8 mouse cellular contexts compared by ENCODE assay signal in genomic region chr13:83733991-83734610, GRCm38 (mm10).
DNase-seq lines count a peak whose midpoint lies in the region; ATAC-seq and TF ChIP-seq lines count a peak whose summit lies in the region.

No protein-coding gene starts in this region.

- 7% methylated on average over 1 of the region's 1 CpGs for WGBS in heart, embryonic 16.5 days
- 0% methylated on average over 1 of the region's 1 CpGs for WGBS in forebrain, postnatal 0 days
- WGBS in midbrain, embryonic 14.5 days, result 0% methylated on average over 1 of the region's 1 CpGs

- peaks cover 52% of the 10 kb centered on the region for H3K27me3 ChIP-seq in heart, embryonic 16.5 days (ENCODE audit: control insufficient read depth, insufficient read depth, low read length)
- H3K27me3 ChIP-seq in forebrain, postnatal 0 days (ENCODE audit: insufficient read depth, low read length), result no peaks in the 10 kb centered on the region
- no peaks in the 10 kb centered on the region for H3K27me3 ChIP-seq in midbrain, embryonic 14.5 days (ENCODE audit: control insufficient read depth, insufficient read depth, low read length)

- DNase-seq in heart, adult 18-20 months, result no peak
- DNase-seq in brain, embryonic 14.5 days (ENCODE audit: low read depth), result peak; percentile 89
- DNase-seq in forebrain, postnatal 0 days, result no peak
- peak; percentile 78 for DNase-seq in midbrain, embryonic 14.5 days
- DNase-seq in spleen, postnatal 14 days (ENCODE audit: low spot score in 2 of 2), result no peak
- no peak for DNase-seq in urinary bladder, postnatal 10 days (ENCODE audit: low spot score)
- no peak for DNase-seq in layer of hippocampus, postnatal 14 days (ENCODE audit: low spot score in 2 of 2)

- H3K4me1 ChIP-seq in heart, embryonic 16.5 days (ENCODE audit: control insufficient read depth, insufficient read depth, low read length), result peaks cover 14% of the 10 kb centered on the region
- no peaks in the 10 kb centered on the region for H3K4me1 ChIP-seq in forebrain, postnatal 0 days (ENCODE audit: insufficient read depth)
- H3K4me1 ChIP-seq in midbrain, embryonic 14.5 days (ENCODE audit: control insufficient read depth, insufficient read depth, low read length), result no peaks in the 10 kb centered on the region

- peak overlapping the region; percentile 52 for H3K4me2 ChIP-seq in heart, embryonic 16.5 days (ENCODE audit: low read depth, low read length)
- H3K4me2 ChIP-seq in forebrain, postnatal 0 days (ENCODE audit: low read depth), result peak overlapping the region; percentile 71
- peak overlapping the region; percentile 86 for H3K4me2 ChIP-seq in midbrain, embryonic 14.5 days (ENCODE audit: low read length)

- no peaks in the 10 kb centered on the region for H3K36me3 ChIP-seq in heart, embryonic 16.5 days (ENCODE audit: control insufficient read depth, insufficient read depth)
- H3K36me3 ChIP-seq in forebrain, postnatal 0 days (ENCODE audit: insufficient read depth), result peaks cover 22% of the 10 kb centered on the region
- H3K36me3 ChIP-seq in midbrain, embryonic 14.5 days (ENCODE audit: control insufficient read depth, insufficient read depth, low read length), result peaks cover 47% of the 10 kb centered on the region

- H3K9me3 ChIP-seq in heart, embryonic 16.5 days (replicated peaks; ENCODE audit: control insufficient read depth, low read length), result no peaks in the 10 kb centered on the region
- H3K9me3 ChIP-seq in forebrain, postnatal 0 days (ENCODE audit: low read length), result no peaks in the 10 kb centered on the region
- no peaks in the 10 kb centered on the region for H3K9me3 ChIP-seq in midbrain, embryonic 14.5 days (ENCODE audit: control insufficient read depth, low read length)

- peak overlapping the region; percentile 40 for H3K4me3 ChIP-seq in heart, embryonic 16.5 days (ENCODE audit: low read length)
- peak overlapping the region; percentile 67 for H3K4me3 ChIP-seq in forebrain, postnatal 0 days (ENCODE audit: low read depth, low read length)
- peak overlapping the region; percentile 86 for H3K4me3 ChIP-seq in midbrain, embryonic 14.5 days (replicated peaks; ENCODE audit: low read depth, low read length)

- ATAC-seq in heart, embryonic 16.5 days (replicated peaks; ENCODE audit: extremely low read depth, insufficient read depth, low FRiP score), result no peak
- ATAC-seq in forebrain, postnatal 0 days, result no peak
- no peak for ATAC-seq in midbrain, embryonic 14.5 days (ENCODE audit: low FRiP score, low TSS enrichment)

- no peak overlapping the region for H3K9ac ChIP-seq in heart, embryonic 16.5 days (ENCODE audit: low read length)
- peak overlapping the region; percentile 100 for H3K9ac ChIP-seq in forebrain, postnatal 0 days
- H3K9ac ChIP-seq in midbrain, embryonic 14.5 days (replicated peaks; ENCODE audit: low read length), result peak overlapping the region; percentile 100

- H3K27ac ChIP-seq in heart, embryonic 16.5 days (ENCODE audit: low read length), result no peak overlapping the region
- peak overlapping the region; percentile 100 for H3K27ac ChIP-seq in forebrain, postnatal 0 days (ENCODE audit: low read depth, low read length)
- H3K27ac ChIP-seq in midbrain, embryonic 14.5 days (replicated peaks; ENCODE audit: low read depth, low read length), result peak overlapping the region; percentile 100

- no peak for TF ChIP-seq CTCF in brain, embryonic 14.5 days (IDR thresholded peaks at IDR 0.05; ENCODE audit: borderline replicate concordance, extremely low read depth, insufficient read depth, insufficient read length)
- TF ChIP-seq CTCF in forebrain, postnatal 0 days (IDR thresholded peaks at IDR 0.05; ENCODE audit: low read depth), result no peak

- TF ChIP-seq POLR2A in brain, embryonic 14.5 days (IDR thresholded peaks at IDR 0.05; ENCODE audit: borderline replicate concordance, extremely low read depth, insufficient read depth, insufficient read length, poor library complexity, severe bottlenecking), result no peak

Comparison
In these comparisons a context has a peak if more than half of its experiments do, and no peak if none do; other contexts are left out.
1. DNase-seq: peak in brain, embryonic 14.5 days (single experiment) and midbrain, embryonic 14.5 days (single experiment); none in heart, adult 18-20 months (0 of 2), forebrain, postnatal 0 days (single experiment), spleen, postnatal 14 days (0 of 2), urinary bladder, postnatal 10 days (single experiment) and layer of hippocampus, postnatal 14 days (0 of 2).
2. Peak in every context shown above with its lines, with median percentiles within 50 percentile points of each other: H3K4me2 ChIP-seq and H3K4me3 ChIP-seq.